Mouse (Mus musculus): ENCODE results near the gene Pigk. TPM values are rescaled to one million over a fixed set of nuclear protein-coding genes. Genes with fewer than 3 reads are reported as not detected.
A peak's percentile ranks its signal among the peaks of the same experiment; 100 is the strongest.

Pigk gene
- total RNA-seq, 2 experiments from 2014 or later, result 47.8 to 63.0 TPM

DNA sequence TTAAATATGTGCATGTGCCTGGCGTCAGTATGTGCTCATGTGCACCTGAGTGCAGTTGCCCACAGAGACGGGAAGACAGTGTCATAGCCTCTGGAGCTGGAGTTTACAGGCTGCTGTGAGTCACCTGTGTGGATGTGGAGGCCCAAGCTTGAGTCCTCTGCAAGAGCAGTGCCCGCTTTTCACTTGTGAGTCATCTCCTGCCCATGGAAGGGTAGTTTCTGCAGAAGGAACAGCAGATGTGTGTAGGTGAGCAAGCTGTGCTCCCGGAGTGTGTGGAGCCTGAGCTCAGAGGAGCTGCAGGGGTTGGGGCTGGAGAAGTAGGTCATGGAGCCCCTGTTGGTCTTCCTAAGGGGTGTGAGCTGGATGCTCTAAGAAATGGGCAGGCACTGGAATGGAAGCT, 257.5 kb downstream of the Pigk start:
- peak; percentile 69 to 79 for DNase-seq (ENCODE audit: low spot score in 2 of 2)

DNA sequence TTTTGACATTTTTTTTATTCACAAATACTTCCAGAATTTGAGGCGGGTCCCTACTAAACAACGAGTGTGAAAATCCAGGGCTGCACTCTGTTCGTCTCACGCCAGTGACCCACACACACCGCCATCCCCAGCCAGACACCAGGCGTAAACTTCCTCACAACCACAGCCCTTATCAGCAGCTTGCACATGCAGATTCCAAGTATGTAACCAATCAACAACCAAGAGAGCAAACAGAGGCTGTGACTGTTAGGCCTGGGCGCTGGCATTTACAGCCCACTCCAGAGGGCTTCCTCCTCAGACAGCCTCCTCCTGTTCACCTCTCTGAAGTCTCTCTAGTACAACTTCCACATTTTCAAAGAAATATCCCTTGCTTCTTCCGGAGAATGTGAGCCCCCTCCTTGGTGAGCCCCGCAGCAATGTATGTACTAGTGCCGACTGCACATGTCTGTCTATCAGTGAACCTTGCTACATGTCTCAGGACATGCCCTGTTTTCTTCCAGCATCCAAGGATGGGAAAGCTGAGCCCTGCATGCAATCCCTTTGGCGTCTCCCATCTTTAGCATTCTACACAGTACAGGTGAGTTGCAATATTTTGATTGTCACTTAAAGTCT, 265.7 kb downstream of the Pigk start:
- no peak for DNase-seq (ENCODE audit: low spot score in 2 of 2)

DNA sequence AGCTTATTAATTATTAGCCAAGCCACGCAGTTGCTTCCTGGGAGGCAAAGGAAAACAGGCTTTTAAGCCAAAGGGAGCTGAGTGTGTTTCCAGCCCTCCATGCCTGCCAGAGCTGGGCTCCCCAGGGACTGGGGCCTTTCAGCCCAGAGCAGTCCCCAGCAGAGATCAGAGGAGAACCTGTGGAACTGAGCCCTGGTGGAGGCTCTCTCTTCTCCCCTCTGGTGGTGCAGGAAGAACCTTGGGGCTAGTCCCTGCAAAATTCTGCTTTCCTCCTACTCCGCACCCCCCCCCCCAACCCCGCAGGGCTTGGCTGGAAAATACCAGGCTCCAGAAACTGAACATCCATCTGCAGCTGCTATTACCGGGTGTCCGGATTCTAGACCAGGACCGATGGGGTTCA, 266.5 kb downstream of the Pigk start:
- peak in 1 of 2 experiments; percentile 28 for DNase-seq (ENCODE audit: low spot score in 2 of 2)

DNA sequence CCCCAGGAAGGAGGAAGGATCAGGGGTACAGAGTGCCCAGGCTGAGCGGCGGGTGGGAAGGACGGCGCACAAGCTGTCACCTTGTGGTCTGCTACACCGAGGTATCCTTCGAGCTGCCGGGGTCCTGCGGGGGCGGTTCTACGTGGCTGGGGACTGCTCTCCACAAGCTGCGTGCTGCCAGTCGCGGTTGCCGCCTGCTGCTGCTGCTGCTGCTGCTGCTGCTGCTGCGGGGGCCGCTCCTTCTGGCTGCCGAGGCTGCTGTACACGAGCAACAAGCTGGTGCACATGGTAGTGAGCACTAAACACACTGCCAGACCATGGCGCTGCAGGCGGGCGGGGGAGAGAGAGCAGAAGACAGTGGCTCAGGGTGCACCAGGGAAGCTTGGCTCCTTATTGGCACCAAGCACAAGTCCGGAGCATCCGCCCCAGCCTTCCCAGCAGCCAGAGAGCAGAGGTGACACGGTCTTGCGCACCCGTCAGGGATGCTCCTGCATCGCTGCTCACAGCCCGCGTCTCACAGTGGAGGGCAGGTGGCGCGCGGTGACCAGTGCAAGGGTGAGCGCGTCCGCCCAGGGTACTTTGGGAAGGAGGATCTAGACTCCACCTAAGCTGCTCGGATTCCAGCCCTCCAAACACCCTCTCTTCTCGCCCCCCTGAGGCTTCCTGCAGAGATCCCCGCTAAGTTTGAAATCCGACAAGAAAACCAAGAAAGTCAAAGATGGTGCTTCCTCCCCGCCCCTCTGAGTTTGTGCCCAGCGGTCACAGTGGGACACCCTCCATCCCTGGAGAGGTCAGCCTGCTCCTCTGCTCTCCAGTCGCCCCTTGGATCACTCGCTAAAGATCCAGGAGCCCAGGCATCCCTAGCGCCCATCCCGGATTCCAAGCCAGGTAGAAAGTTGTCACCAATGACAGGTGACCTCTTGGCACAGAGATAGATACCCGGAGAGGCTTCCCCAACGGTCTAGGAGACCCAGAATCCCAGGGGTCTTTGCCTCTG, 267.4 kb downstream of the Pigk start:
- DNase-seq (ENCODE audit: low spot score in 2 of 2), result peak; percentile 53 to 63

DNA sequence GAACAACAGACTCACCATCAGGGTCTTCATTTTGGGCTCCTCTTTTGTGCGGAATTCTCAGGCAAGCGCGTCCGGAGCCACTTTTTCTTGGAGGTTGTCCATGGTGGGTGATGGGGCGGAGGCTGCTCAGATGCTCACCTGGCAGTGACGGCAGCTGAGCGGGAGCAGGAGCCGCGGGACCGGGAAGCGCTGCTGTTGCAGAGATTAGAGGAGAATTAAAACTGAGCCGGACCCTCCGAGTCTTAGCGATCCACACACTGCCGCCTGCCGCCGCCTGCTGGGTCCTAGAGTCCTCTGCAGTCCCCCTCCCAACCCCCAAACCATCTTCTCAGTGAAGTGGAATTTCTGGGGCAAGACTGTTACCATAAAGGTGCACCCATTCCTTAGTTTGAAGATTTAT, 268.1 kb downstream of the Pigk start, which contains the start of gene St6galnac5:
Gene St6galnac5, minus strand, starts transcription at position 259 of the 400 bp plus-strand sequence.
- peak; percentile 39 to 47 for DNase-seq (ENCODE audit: low spot score in 2 of 2)

DNA sequence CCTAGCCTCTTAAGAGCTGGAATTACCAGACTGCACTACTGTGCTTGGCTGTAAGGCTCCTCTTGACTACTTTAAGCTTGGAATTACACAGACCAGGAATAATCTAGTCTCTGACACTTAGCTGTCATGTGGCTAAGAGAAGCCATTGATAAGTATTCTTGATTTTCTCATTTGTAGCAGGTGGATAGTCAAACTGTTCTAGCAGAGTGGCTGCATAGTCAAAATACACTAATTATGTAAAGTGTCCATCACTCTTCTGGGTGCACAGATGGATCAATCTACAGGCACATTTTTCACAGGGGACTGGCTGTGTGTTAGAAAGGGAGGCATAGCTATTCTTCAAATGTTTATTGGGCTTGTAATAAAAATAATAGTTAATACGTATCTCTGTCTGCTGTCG, 276.9 kb downstream of the Pigk start:
- no peak for DNase-seq (ENCODE audit: low spot score in 2 of 2)

DNA sequence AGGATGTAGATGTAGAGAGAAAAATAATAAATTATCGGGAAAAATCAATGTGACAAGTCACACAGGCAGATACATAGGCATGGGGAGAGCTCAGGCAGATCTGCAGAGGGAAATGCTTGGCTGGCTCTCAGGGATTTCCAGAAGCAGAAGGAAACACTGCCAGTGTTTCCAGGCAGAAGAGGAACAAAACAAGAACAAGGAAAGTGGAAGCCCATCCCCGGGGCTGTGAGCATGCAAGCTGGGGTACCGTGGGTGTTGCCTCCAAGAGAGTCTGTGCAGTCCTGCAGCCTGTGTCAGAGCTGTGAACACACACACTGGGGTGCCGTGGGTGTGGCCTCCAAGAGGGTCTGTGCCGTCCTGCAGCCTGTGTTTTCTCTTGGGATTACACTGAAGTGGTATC, 279.7 kb downstream of the Pigk start:
- DNase-seq (ENCODE audit: low spot score in 2 of 2), result no peak

DNA sequence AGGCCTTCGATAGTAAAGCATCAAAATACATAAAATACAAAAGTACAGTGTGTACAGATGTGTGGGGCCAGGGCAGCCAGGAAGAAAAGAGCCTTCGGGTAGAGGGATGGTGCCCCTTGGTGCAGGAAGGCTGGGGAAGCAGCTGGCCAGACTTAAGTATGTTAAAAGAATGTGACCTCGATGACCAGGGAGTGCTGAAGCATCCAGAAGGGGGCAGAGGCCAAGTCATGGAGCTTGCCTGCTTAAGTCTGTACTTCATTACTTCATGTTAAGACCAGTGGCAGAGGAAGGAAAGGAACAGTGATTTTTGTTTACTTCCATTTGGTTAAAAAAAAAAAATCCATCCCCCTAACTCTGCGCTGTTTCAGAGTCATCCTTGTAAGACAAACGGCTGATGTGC, 284.2 kb downstream of the Pigk start:
- DNase-seq (ENCODE audit: low spot score in 2 of 2), result no peak

DNA sequence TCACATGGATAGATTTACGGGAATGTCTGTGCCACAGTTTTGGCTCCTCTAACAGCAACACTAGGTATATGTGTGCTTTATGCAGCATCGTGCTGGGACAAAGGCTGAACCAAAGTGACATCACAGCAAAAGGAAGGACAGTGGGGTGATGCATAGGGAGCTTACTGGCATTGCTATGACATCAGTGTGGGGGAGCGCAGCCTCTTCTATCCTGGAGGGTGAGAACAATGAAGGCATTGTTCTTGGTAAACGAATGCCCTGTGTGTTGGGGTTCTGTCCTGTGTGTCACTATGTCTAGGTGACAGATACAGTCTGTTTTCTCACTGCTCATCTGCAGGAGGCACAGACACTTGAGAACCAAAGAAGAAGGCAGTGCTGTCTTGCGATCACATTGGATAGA, 285.0 kb downstream of the Pigk start:
- no peak for DNase-seq (ENCODE audit: low spot score in 2 of 2)

DNA sequence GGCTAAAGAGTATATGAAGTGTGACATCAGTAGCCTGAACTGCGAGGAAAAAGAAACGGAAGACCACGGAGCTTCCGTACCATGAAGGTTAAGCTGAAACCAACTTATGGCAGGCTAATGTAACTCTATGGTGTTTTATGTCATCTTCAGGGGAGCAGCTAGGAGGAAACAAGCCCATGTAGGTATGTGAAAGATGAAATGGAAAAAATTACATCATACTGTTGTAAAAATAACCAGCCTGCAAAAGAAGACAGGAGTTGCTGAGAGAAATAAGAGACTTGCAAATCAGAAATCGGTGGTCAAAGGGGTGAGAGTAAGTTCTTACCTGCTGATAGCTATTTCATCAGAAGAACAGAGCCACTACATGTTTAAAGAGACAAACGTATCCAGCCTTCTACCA, 293.0 kb downstream of the Pigk start:
- no peak for DNase-seq (ENCODE audit: low spot score in 2 of 2)

DNA sequence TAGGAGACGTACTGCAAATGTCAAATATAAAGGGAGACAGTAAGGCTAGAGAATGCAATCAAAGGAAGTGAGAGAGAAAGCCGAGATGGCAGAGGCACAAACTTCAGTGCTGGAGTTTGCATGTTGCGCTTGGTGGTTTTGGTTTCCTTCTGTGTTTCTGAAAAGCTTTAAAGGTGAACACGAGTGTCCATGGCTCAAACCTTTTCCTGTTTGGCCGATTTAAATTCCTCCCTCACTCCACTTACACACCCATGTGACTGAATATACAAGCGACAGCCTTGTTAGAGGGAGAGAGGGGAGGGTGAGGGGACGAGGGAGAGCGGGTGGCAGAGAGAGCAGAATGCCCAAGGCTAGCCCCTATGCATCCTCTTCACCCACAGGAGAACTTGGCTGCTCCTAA, 302.5 kb downstream of the Pigk start:
- no peak for DNase-seq (ENCODE audit: low spot score in 2 of 2)

DNA sequence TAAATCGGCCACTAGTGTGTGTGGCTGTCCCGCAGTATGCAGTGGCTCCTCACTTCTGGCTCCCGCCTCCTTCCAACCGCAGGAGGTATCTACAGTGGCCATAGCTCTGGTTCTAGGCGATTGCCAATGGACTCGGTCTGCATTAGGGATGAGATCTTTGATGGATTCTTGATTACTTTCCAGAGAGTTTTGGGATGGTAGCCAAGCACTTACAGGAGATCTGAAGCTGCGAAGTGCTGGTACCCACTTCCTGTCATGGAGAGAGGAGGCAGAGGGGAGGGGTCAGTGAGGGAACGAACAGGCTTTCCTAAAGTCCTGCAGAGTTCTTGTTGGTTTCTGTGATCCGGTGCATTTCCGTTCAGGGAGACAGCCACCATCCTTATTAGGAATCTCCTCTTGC, 304.2 kb downstream of the Pigk start:
- DNase-seq (ENCODE audit: low spot score in 2 of 2), result no peak

DNA sequence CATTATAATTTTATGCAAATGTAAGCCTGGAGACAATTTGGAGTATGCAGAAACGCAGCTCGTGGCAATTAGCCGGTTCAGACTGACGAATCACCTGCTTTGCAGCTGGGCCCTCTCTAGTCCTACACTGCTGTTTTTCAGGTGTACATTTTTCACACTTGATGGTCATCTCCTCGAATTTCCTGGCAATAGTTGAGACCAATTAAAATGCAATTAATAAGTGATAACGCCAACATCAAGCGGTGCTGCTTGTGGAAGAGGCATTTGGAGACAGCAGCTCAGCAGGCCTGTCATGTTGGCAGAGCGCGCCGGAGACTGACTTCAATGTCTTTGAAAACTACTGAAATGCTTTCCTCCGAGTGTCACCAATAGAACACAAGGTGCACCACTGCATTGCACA, 310.1 kb downstream of the Pigk start:
- DNase-seq (ENCODE audit: low spot score in 2 of 2), result no peak

Other genes starting within 250 kb of the Pigk start
- gene Ak5, start 45.7 kb upstream of the Pigk start, total RNA-seq (2021), result 100 to 1,000 TPM; 149 to 168 TPM

Data from left cerebral cortex, adult 18-20 months (tissue).